Mouse (Mus musculus): Measurements from ENCODE around the gene Atxn7l2. TPM values are rescaled to one million over a fixed set of nuclear protein-coding genes. Genes with fewer than 3 reads are reported as not detected.

Atxn7l2 gene
- polyA plus RNA-seq, 1 experiment from 2014 or later, result 20.3 TPM

GRCm38 (mm10) chr3:108225711-108226557 is 15.2 kb upstream of the Atxn7l2 start:
- Histone ChIP-seq H3K27ac (peak overlapping the region; percentile 76), H3K9ac (peak overlapping the region; percentile 58), H3K4me2 (peak overlapping the region; percentile 82), H3K27me3 (peaks cover 52% of the 10 kb centered on the region), H3K36me3 (no peaks in the 10 kb centered on the region), H3K9me3 (replicated peaks) (no peaks in the 10 kb centered on the region), H3K4me1 (peaks cover 20% of the 10 kb centered on the region), H3K4me3 (replicated peaks) (peak overlapping the region; percentile 56)
- ATAC-seq (replicated peaks; ENCODE audit: low FRiP score), result peak; percentile 85
- WGBS, result 1% methylated on average over 63 of the region's 67 CpGs

- peaks cover 36% of the 10 kb centered on the region for H3K27me3 ChIP-seq
Observed at GRCm38 (mm10) chr3:108220661-108221060, 9.9 kb upstream of the Atxn7l2 start.

GRCm38 (mm10) chr3:108214734-108215133 is 4.0 kb upstream of the Atxn7l2 start:
- Histone ChIP-seq H3K4me2 (no peak overlapping the region), H3K36me3 (no peaks in the 10 kb centered on the region), H3K27ac (no peak overlapping the region), H3K9me3 (replicated peaks) (no peaks in the 10 kb centered on the region), H3K4me1 (peaks cover 5% of the 10 kb centered on the region), H3K9ac (no peak overlapping the region), H3K27me3 (no peaks in the 10 kb centered on the region; the same call in 1 of the 2 replicates), H3K4me3 (replicated peaks) (no peak overlapping the region)
- WGBS, result 9% methylated on average over 5 of the region's 5 CpGs
- no peak for ATAC-seq (replicated peaks; ENCODE audit: low FRiP score)

More at GRCm38 (mm10) chr3:108220661-108221060, 9.9 kb upstream of the Atxn7l2 start:
- Histone ChIP-seq H3K9ac (no peak overlapping the region), H3K4me1 (peaks cover 1% of the 10 kb centered on the region), H3K36me3 (no peaks in the 10 kb centered on the region), H3K9me3 (replicated peaks) (no peaks in the 10 kb centered on the region), H3K4me3 (replicated peaks) (no peak overlapping the region), H3K27ac (no peak overlapping the region), H3K4me2 (no peak overlapping the region)
- WGBS, result 68% methylated on average over 3 of the region's 3 CpGs
- ATAC-seq (replicated peaks; ENCODE audit: low FRiP score), result no peak

- no peak overlapping the region for H3K9ac ChIP-seq
- H3K27me3 ChIP-seq, result no peaks in the 10 kb centered on the region; the same call in 1 of the 2 replicates
Observed at GRCm38 (mm10) chr3:108212406-108212805, 1.7 kb upstream of the Atxn7l2 start.

GRCm38 (mm10) chr3:108211845-108212244 is 1.1 kb upstream of the Atxn7l2 start:
- no peak overlapping the region for H3K9ac ChIP-seq
- no peak for ATAC-seq (replicated peaks; ENCODE audit: low FRiP score)
- peaks cover 14% of the 10 kb centered on the region; the same call in 1 of the 2 replicates for H3K36me3 ChIP-seq
- no peak overlapping the region for H3K4me2 ChIP-seq
- WGBS, result 80% methylated on average over 6 of the region's 6 CpGs
- H3K9me3 ChIP-seq (replicated peaks), result no peaks in the 10 kb centered on the region
- H3K4me1 ChIP-seq, result peaks cover 29% of the 10 kb centered on the region
- H3K27me3 ChIP-seq, result no peaks in the 10 kb centered on the region; the same call in 1 of the 2 replicates
- H3K27ac ChIP-seq, result no peak overlapping the region
- no peak overlapping the region for H3K4me3 ChIP-seq (replicated peaks)

More at GRCm38 (mm10) chr3:108212406-108212805, 1.7 kb upstream of the Atxn7l2 start:
- no peak overlapping the region for H3K4me2 ChIP-seq
- 74% methylated on average over 8 of the region's 8 CpGs for WGBS
- H3K4me1 ChIP-seq, result peaks cover 26% of the 10 kb centered on the region
- peaks cover 8% of the 10 kb centered on the region; the same call in 1 of the 2 replicates for H3K36me3 ChIP-seq
- no peak overlapping the region for H3K4me3 ChIP-seq (replicated peaks)
- H3K9me3 ChIP-seq (replicated peaks), result no peaks in the 10 kb centered on the region
- no peak for ATAC-seq (replicated peaks; ENCODE audit: low FRiP score)
- H3K27ac ChIP-seq, result no peak overlapping the region

GRCm38 (mm10) chr3:108209946-108210770 is 576 bp downstream of the Atxn7l2 start:
- Histone ChIP-seq H3K9ac (peak overlapping the region; percentile 71), H3K27me3 (no peaks in the 10 kb centered on the region; the same call in 1 of the 2 replicates), H3K4me1 (peaks cover 31% of the 10 kb centered on the region), H3K9me3 (replicated peaks) (no peaks in the 10 kb centered on the region), H3K36me3 (peaks cover 31% of the 10 kb centered on the region), H3K4me2 (peak overlapping the region; percentile 86), H3K4me3 (replicated peaks) (peak overlapping the region; percentile 63), H3K27ac (peak overlapping the region; percentile 91)
- ATAC-seq (replicated peaks; ENCODE audit: low FRiP score), result peak; percentile 96
- WGBS, result under 1% methylated on average over 66 of the region's 72 CpGs

GRCm38 (mm10) chr3:108209536-108209935 is 1.2 kb downstream of the Atxn7l2 start:
- peak overlapping the region; percentile 91; the same call in 1 of the 2 replicates for H3K27ac ChIP-seq

GRCm38 (mm10) chr3:108209001-108209400 is 1.7 kb downstream of the Atxn7l2 start:
- H3K4me1 ChIP-seq, result peaks cover 31% of the 10 kb centered on the region
- no peaks in the 10 kb centered on the region; the same call in 1 of the 2 replicates for H3K27me3 ChIP-seq
- peak overlapping the region; percentile 86 for H3K4me2 ChIP-seq
- H3K27ac ChIP-seq, result no peak overlapping the region
- peak overlapping the region; percentile 63 for H3K4me3 ChIP-seq (replicated peaks)
- ATAC-seq (replicated peaks; ENCODE audit: low FRiP score), result no peak
- H3K9ac ChIP-seq, result peak overlapping the region; percentile 71
- 65% methylated on average over 3 of the region's 3 CpGs for WGBS
- peaks cover 41% of the 10 kb centered on the region for H3K36me3 ChIP-seq
- H3K9me3 ChIP-seq (replicated peaks), result no peaks in the 10 kb centered on the region

More at GRCm38 (mm10) chr3:108209536-108209935, 1.2 kb downstream of the Atxn7l2 start:
- no peaks in the 10 kb centered on the region for H3K9me3 ChIP-seq (replicated peaks)
- H3K36me3 ChIP-seq, result peaks cover 37% of the 10 kb centered on the region
- H3K4me2 ChIP-seq, result peak overlapping the region; percentile 86
- peak overlapping the region; percentile 63 for H3K4me3 ChIP-seq (replicated peaks)
- H3K9ac ChIP-seq, result peak overlapping the region; percentile 71
- H3K4me1 ChIP-seq, result peaks cover 31% of the 10 kb centered on the region
- 6% methylated on average over 8 of the region's 8 CpGs for WGBS
- ATAC-seq (replicated peaks; ENCODE audit: low FRiP score), result peak; percentile 15
- no peaks in the 10 kb centered on the region; the same call in 1 of the 2 replicates for H3K27me3 ChIP-seq

- H3K4me2 ChIP-seq, result no peak overlapping the region
Observed at GRCm38 (mm10) chr3:108206731-108207375, 3.9 kb downstream of the Atxn7l2 start.

GRCm38 (mm10) chr3:108205601-108206000 is 5.1 kb downstream of the Atxn7l2 start:
- WGBS, result 88% methylated on average over 8 of the region's 8 CpGs
- Histone ChIP-seq H3K27me3 (no peaks in the 10 kb centered on the region), H3K9me3 (replicated peaks) (no peaks in the 10 kb centered on the region), H3K4me2 (no peak overlapping the region), H3K27ac (no peak overlapping the region), H3K9ac (no peak overlapping the region), H3K36me3 (peaks cover 61% of the 10 kb centered on the region), H3K4me3 (replicated peaks) (no peak overlapping the region), H3K4me1 (peaks cover 46% of the 10 kb centered on the region)
- no peak for ATAC-seq (replicated peaks; ENCODE audit: low FRiP score)

More at GRCm38 (mm10) chr3:108206731-108207375, 3.9 kb downstream of the Atxn7l2 start:
- Histone ChIP-seq H3K4me1 (peaks cover 39% of the 10 kb centered on the region), H3K9ac (no peak overlapping the region), H3K9me3 (replicated peaks) (no peaks in the 10 kb centered on the region), H3K27me3 (no peaks in the 10 kb centered on the region), H3K4me3 (replicated peaks) (no peak overlapping the region), H3K36me3 (peaks cover 58% of the 10 kb centered on the region), H3K27ac (peak overlapping the region; percentile 39; the same call in 1 of the 2 replicates)
- WGBS, result 74% methylated on average over 15 of the region's 15 CpGs
- no peak for ATAC-seq (replicated peaks; ENCODE audit: low FRiP score)

- H3K36me3 ChIP-seq, result peaks cover 61% of the 10 kb centered on the region
- no peak for ATAC-seq (replicated peaks; ENCODE audit: low FRiP score)
- H3K9ac ChIP-seq, result no peak overlapping the region
- no peaks in the 10 kb centered on the region for H3K27me3 ChIP-seq
- no peak overlapping the region for H3K27ac ChIP-seq
- no peak overlapping the region for H3K4me2 ChIP-seq
- H3K9me3 ChIP-seq (replicated peaks), result no peaks in the 10 kb centered on the region
- no peak overlapping the region for H3K4me3 ChIP-seq (replicated peaks)
- H3K4me1 ChIP-seq, result peaks cover 54% of the 10 kb centered on the region
- 84% methylated on average over 11 of the region's 11 CpGs for WGBS
Observed at GRCm38 (mm10) chr3:108204470-108204869, 6.3 kb downstream of the Atxn7l2 start.
